Mouse (Mus musculus): Measurements from ENCODE around the gene Btbd35f14. TPM values are rescaled to one million over a fixed set of nuclear protein-coding genes. Genes with fewer than 3 reads are reported as not detected.
"Not testable (repeated sequence)": the region's sequence is repeated elsewhere in the genome, so short reads cannot be mapped to it uniquely, and the experiment has no call there.

Gene Btbd35f14
- not detected in 2 replicates for polyA plus RNA-seq (2012; ENCODE audit: insufficient read depth, low replicate concordance)

DNA sequence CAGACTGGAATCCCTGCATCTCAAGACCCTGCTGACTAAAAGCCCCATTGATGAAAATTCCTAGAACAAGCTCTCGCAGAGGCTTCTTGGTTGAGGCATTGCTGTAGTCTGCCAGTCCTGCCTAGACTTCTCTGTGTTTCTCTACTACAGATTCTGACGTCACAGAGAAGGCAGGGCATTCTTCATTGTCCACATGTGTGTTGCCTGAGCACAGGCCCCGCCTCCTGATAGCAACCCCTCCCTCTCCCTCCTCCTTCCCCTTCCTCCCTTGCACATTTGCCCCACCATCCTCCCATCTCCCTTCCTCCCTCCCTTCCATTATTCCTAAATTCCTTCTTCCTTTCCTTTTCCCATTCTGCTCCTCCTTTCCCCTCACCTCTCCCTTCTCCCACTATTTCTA is at the start of gene Btbd35f14:
Gene Btbd35f14, minus strand, starts transcription at position 101 of the 400 bp plus-strand sequence.
- not testable (repeated sequence) for H3K4me3 ChIP-seq (replicated peaks); H3K36me3 ChIP-seq (replicated peaks; ENCODE audit: low read length); H3K27me3 ChIP-seq (replicated peaks); H3K4me1 ChIP-seq; H3K9me3 ChIP-seq

DNA sequence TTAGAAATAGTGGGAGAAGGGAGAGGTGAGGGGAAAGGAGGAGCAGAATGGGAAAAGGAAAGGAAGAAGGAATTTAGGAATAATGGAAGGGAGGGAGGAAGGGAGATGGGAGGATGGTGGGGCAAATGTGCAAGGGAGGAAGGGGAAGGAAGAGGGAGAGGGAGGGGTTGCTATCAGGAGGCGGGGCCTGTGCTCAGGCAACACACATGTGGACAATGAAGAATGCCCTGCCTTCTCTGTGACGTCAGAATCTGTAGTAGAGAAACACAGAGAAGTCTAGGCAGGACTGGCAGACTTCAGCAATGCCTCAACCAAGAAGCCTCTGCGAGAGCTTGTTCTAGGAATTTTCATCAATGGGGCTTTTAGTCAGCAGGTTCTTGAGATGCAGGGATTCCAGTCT is 45.3 kb downstream of the Btbd35f14 start, which contains the start of gene Btbd35f13:
Gene Btbd35f13, plus strand, starts transcription at position 301 of the 400 bp plus-strand sequence.
- H3K4me3 ChIP-seq (replicated peaks); H3K27me3 ChIP-seq (replicated peaks); H3K4me1 ChIP-seq; H3K9me3 ChIP-seq; H3K36me3 ChIP-seq (replicated peaks; ENCODE audit: low read length): not testable (repeated sequence)

Other genes starting within 250 kb of the Btbd35f14 start
- not detected in 2 replicates for gene Btbd35f15, start 125.0 kb downstream of the Btbd35f14 start, polyA plus RNA-seq (2012; ENCODE audit: insufficient read depth, low replicate concordance)
- gene Btbd35f13, start 45.2 kb downstream of the Btbd35f14 start, polyA plus RNA-seq (2012; ENCODE audit: insufficient read depth, low replicate concordance), result not detected in 2 replicates

Measured in megakaryocyte, embryonic 14.5 days (primary cell).